Mouse (Mus musculus): Measurements from ENCODE around the gene Mcm3ap. TPM values are rescaled to one million over a fixed set of nuclear protein-coding genes. Genes with fewer than 3 reads are reported as not detected.

The Mcm3ap gene
- 17.3 and 20.4 TPM in 2 replicates for polyA plus RNA-seq (2012; ENCODE audit: insufficient read depth, insufficient read length, missing spikeins)

DNA sequence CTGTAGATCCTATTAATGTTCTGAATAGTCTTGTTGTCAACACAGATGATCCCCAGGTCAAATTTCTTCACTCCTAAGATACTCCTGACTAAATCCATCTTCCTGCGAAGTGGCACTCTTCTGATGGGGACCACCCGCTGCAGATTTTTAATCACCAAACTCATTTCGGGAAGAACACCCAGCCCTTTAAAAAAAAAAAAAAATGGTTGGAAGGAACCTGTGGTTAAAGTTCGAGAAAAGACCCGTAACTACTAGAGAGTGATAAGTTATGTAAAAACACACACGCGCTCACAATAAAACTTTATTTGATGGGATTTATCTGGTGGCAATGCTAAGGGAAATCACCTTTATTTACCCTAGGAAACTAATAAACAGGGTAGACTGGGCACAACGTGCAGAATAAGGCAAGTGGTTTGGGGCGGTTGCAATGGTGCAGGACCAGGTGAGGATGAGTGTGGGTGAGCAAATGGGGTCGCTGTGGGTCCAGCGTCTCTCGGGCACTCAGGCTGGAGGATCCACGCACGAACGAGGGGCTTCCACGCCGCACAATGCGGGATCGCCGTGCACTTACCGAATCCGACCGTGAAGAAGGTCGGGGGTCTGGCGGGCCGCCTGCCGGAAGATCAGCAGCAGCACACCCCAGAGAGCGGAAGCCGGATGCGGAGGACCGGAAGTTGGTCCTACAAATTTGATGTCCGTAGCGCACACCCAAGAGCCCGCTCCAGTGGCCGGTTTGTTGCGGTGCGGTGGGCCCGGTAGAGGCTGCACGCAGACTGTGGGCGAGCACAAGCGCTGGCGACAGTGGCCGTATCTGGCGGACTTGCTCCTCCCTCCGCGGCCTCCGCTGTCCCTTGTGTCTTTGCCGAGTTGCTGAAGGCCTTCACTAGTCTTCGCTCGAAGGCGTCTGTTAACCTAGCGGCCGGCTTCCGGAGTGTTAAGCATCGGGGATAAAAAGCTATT is at the start of gene Mcm3ap, which contains the start of gene Ybey:
Gene Mcm3ap (plus strand): TSS at position 725 of the 960 bp plus-strand sequence.
Gene Ybey (minus strand): TSS at position 912 of the 960 bp plus-strand sequence.
- Histone ChIP-seq H3K4me3 (ENCODE audit: insufficient read depth, low read depth, low read length) (peak within 1 kb of the TSS; percentile 82), H3K4me1 (ENCODE audit: control insufficient read depth, insufficient read depth, insufficient read length, low read length) (no peaks in the 10 kb centered on the region), H3K27ac (replicated peaks; ENCODE audit: low read depth, low read length) (peak within 1 kb of the TSS; percentile 53)

DNA sequence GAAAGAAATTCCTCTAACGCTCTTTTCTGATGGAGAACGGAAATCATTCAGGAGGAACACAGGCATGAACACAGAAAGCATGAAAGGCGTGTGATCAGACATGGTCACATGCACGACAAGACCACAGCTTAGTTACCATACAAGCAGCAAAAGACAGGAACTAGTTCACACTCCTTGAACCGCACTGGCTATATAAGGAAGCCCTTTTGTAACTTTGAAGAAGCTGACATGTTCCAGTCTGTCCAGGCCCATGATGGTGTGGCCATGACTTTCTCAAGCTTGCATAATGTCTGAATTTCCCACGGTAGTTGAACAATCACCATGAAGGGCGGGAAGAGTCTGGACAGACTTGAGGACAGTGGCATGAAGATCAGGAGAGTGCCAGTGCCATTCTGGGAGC is 43.1 kb upstream of the Mcm3ap start:
- Histone ChIP-seq H3K4me3 (ENCODE audit: insufficient read depth, low read depth, low read length) (no peak overlapping the region), H3K27ac (replicated peaks; ENCODE audit: low read depth, low read length) (no peak overlapping the region), H3K4me1 (ENCODE audit: control insufficient read depth, insufficient read depth, insufficient read length, low read length) (no peaks in the 10 kb centered on the region)

DNA sequence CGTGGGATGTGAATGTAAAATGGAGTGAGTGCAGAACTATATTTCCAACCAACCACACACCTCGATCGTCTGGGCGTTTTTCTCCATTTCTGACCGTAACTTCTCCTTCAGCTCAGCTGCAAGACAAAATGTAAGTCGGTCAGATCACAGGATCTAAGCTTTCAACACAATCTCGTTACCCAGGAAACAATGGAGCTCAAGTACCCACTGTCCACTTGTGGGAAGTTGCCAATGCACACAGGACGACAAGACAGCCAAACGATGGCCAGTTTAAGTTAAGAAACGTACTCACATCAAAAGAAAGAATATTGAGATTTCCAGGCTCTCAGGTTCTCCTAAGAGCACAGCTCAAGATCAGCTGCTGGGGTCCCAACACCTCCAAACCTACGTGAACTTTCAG is 34.8 kb upstream of the Mcm3ap start:
- H3K27ac ChIP-seq (replicated peaks; ENCODE audit: low read depth, low read length): no peak overlapping the region
- no peaks in the 10 kb centered on the region for H3K4me1 ChIP-seq (ENCODE audit: control insufficient read depth, insufficient read depth, insufficient read length, low read length)
- no peak overlapping the region for H3K4me3 ChIP-seq (ENCODE audit: insufficient read depth, low read depth, low read length)

DNA sequence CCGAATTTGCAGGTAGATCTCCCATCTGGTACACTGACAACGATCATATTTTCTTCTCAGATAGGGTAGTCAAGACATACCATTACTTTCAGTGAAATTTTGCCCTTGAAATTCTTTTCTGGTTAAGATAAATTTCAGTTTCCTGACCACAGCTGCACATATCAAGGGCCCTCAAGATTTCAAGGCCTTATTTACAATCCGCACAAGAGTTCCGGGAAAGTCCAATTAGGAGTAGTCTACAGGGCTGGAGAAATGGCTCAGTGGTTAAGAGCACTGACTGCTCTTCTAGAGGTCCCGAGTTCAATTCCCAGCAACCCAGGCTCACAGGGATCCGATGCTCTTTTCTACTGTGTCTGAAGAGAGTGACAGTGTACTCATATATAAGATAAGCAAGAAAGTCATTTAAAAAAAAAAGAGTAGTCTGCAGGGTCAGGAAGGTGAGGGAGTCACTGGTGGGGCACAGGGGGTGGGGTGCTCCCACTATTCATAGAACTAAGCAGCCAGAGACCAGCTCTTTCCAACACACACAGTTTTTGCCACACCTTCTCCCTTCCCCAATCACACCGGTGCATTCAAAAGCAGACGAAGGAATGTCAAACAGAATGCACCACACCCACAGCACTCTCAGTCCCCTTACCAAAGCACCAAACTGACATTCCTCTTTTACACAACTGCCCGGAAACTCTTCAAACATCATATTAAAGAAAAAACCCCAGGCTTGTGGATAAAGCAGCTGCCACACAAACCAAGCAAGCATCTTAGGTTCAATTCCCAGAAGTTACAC is 29.4 kb upstream of the Mcm3ap start:
- H3K4me3 ChIP-seq (ENCODE audit: insufficient read depth, low read depth, low read length): no peak overlapping the region
- no peak overlapping the region for H3K27ac ChIP-seq (replicated peaks; ENCODE audit: low read depth, low read length)
- peaks cover 4% of the 10 kb centered on the region; the same call in 1 of the 2 replicates for H3K4me1 ChIP-seq (ENCODE audit: control insufficient read depth, insufficient read depth, insufficient read length, low read length)

DNA sequence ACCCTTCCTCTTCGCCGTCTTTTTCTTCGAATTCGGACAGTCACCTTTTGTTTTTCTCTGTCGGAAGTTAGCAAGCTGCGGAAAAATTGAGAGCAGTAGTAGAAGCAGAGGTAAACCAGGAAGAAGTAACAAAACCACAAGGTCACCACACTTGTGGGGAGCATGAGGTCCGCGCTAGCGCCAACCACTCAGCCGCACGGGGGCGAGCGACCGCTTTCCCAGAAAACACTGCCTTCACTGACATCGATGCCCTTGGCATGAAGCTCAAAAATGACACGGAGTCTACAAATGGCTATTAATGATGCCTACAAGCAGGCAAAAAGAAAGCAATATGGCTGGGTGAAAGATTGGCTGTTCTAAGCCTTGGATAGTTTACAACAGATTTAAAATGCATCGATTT is 28.4 kb upstream of the Mcm3ap start, which contains the start of gene AC141477.1:
Gene AC141477.1 (minus strand): TSS at position 164 of the 400 bp plus-strand sequence.
- H3K4me1 ChIP-seq (ENCODE audit: control insufficient read depth, insufficient read depth, insufficient read length, low read length): peaks cover 4% of the 10 kb centered on the region; the same call in 1 of the 2 replicates
- H3K27ac ChIP-seq (replicated peaks; ENCODE audit: low read depth, low read length): no peak within 1 kb of the TSS
- H3K4me3 ChIP-seq (ENCODE audit: insufficient read depth, low read depth, low read length): no peak within 1 kb of the TSS

DNA sequence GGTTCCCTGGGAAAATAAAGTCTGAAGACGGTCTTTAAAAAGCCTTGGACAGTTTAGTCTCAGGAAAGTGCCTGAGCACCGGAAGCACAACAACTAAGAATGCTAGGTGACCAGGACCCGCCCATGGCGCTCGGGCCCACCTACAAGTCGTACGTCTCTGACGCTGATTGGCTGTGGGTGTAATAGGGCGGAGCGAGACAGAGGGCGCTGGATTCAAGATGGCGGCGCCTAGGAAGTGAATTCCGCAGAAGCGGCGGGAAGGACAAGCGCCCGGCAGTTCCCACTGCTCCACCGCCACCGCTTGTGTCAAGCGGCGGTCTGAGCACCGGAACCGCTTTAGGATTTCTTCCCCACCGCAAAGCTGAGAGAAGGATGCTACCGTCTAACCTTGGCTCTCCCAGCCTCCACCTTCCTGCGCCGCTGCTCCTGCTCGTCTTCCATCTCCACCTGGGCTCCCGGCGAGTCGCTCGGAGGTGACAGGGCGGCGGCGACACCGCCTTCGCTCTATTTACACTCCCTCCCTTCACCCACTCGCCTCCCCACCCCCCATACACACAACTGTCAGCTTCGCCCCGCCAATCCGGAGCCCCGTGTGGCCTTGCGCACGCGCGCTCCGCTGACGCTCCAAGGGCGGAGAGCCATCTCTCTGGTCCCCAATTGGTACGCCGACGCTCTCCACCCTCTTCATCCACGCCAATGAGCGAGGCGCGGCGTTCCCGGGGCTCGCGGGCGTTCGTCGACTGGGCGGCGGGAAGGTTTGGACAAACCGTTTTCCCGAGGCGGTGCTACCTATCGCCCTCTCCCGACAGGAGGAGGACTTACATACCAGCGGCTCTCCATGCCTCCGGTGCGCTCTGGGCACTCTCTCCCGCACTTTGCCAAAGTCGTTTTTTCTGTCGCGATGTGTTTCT is 26.3 kb upstream of the Mcm3ap start, which contains the start of gene Pcnt:
Gene Pcnt (minus strand): TSS at position 609 of the 911 bp plus-strand sequence.
- Histone ChIP-seq H3K27ac (replicated peaks; ENCODE audit: low read depth, low read length) (peak within 1 kb of the TSS; percentile 65), H3K4me3 (ENCODE audit: insufficient read depth, low read depth, low read length) (peak within 1 kb of the TSS; percentile 77), H3K4me1 (ENCODE audit: control insufficient read depth, insufficient read depth, insufficient read length, low read length) (peaks cover 4% of the 10 kb centered on the region; the same call in 1 of the 2 replicates)

DNA sequence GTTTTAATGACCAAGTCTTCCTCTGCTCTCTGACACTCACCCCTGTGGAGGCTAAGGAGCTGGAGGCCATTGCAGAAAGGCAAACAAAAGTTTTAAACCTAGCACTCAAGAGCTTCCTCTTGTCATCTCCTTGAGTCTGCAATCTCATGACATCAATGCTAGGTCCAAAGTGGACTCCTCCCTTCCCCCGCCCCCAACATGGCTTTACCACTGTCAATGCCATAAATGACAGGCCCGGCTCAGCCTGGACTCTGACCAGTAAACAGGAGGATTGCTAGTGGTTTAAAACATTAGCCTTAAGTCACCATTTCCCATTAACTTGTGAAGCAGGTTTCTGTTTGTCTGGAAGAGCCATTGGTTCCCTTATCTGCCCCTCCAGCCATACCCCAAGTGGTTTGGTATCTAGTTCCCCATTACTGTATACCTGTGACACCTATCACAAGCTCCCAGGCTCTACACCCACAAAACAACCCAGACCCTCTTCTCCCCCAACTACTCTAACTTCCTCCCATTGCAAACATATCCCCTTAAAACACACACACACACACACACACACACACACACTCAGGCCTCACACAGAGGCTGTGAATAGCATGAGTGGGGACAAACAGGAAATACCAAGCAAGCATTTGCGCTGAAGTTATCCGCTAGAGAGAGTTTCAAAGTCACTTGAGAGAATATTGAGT is 22.6 kb upstream of the Mcm3ap start:
- peaks cover 4% of the 10 kb centered on the region; the same call in 1 of the 2 replicates for H3K4me1 ChIP-seq (ENCODE audit: control insufficient read depth, insufficient read depth, insufficient read length, low read length)
- H3K27ac ChIP-seq (replicated peaks; ENCODE audit: low read depth, low read length): peak overlapping the region; percentile 46; the same call in 1 of the 2 replicates
- H3K4me3 ChIP-seq (ENCODE audit: insufficient read depth, low read depth, low read length): no peak overlapping the region

DNA sequence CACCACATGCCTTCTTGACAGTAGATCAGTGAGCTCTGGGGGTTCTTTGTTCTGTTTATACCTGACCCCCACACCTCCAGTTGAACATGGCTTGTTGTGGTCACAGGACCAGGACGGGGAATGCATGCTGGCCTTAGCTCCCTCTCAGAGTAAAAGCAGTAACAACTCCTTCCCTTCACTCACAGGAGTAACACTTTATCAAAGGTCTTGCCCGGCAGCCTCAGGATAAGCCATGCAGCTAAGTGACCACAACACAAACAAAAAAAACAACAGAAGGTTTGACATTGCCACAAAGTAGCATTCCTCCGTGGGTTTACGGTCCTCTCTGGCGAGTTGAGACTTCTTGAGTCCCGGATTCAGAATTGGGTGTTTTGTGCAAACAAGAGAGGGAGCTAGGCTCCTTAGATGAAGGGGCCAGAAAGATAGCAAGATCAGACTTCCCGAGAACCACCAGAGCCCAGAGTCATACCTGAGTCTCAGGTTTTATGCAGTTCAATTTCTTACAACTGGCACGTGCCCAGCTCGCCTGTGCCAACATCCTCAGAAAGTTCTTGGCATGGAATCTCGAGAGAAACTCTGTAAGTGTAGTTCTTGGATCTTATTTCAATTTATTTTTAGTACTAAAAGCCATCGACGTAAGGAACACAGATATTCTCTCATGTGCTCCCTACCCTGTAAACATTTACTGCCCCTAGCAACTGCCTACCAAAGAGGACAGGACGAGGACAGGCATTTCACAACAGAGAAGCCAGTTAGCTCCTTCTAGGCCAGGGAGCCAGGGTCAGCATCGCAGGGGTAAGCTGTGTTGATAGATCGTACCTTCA is 21.1 kb upstream of the Mcm3ap start:
- H3K27ac ChIP-seq (replicated peaks; ENCODE audit: low read depth, low read length): no peak overlapping the region
- H3K4me3 ChIP-seq (ENCODE audit: insufficient read depth, low read depth, low read length): no peak overlapping the region

DNA sequence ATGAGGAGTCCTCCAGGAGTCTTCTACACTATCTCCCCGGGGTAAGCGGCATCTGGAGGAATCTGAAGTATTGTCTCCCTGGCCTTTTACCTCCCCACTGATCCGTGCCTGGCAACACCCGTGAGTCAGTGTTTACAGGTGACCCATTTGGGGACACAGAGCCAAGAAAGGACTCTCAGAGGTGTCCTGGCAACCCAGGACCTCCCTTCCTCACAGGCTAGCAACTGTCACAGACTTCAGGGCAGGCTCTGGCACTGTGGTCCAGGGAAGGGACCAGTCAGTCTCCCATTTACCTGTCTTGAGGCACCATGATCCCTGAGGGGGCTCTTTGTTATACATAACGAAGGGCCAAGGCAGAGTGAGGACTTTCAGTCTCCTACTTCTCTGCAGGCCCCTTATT is 19.9 kb upstream of the Mcm3ap start, which contains the start of gene 2610028H24Rik:
Gene 2610028H24Rik (plus strand): TSS at position 231 of the 400 bp plus-strand sequence.
- H3K4me1 ChIP-seq (ENCODE audit: control insufficient read depth, insufficient read depth, insufficient read length, low read length): no peaks in the 10 kb centered on the region; the same call in 1 of the 2 replicates
- no peak within 1 kb of the TSS for H3K4me3 ChIP-seq (ENCODE audit: insufficient read depth, low read depth, low read length)
- H3K27ac ChIP-seq (replicated peaks; ENCODE audit: low read depth, low read length): no peak within 1 kb of the TSS

More for the DNA sequence above, 21.1 kb upstream of the Mcm3ap start:
- no peaks in the 10 kb centered on the region; the same call in 1 of the 2 replicates for H3K4me1 ChIP-seq (ENCODE audit: control insufficient read depth, insufficient read depth, insufficient read length, low read length)

DNA sequence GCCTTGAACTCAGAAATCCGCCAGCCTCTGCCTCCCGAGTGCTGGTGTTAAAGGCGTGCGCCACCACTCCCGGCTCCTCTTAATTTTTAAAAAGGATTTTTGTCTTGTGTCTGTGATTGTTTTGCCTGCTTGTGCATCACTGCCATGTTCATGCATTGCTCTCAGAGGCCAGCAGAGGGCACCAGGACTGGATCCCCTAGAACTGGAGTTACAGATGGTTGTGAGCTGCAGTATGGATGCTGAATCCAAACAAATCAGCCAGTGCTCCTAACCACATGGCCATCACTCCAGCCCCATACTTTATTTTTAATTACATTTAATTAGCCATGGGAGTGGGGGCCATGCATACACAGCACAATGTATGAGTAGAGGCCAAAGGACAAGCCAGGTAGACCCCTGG is 13.4 kb upstream of the Mcm3ap start:
- no peak overlapping the region for H3K27ac ChIP-seq (replicated peaks; ENCODE audit: low read depth, low read length)
- no peak overlapping the region for H3K4me3 ChIP-seq (ENCODE audit: insufficient read depth, low read depth, low read length)
- H3K4me1 ChIP-seq (ENCODE audit: control insufficient read depth, insufficient read depth, insufficient read length, low read length): no peaks in the 10 kb centered on the region

DNA sequence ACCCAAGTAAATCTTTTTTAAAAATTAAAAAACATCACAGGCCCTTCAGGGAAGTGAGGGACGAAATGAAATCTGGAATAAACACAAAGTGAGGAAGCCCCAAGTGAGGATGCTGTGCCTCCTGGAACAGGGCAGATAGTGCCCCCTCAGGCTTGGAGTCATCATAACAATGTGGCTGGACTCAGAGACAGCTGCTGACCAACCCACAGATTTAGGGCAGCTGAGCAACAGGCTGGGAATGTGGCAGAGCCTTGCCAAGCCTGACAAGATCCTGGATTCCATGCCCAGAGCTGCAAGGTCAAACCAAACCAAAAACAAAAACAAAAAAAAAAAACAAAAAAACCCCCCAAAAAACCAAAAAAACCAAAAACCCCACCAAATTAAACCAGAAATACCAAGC is 7.5 kb upstream of the Mcm3ap start:
- no peak overlapping the region for H3K4me3 ChIP-seq (ENCODE audit: insufficient read depth, low read depth, low read length)
- no peaks in the 10 kb centered on the region for H3K4me1 ChIP-seq (ENCODE audit: control insufficient read depth, insufficient read depth, insufficient read length, low read length)
- no peak overlapping the region for H3K27ac ChIP-seq (replicated peaks; ENCODE audit: low read depth, low read length)

DNA sequence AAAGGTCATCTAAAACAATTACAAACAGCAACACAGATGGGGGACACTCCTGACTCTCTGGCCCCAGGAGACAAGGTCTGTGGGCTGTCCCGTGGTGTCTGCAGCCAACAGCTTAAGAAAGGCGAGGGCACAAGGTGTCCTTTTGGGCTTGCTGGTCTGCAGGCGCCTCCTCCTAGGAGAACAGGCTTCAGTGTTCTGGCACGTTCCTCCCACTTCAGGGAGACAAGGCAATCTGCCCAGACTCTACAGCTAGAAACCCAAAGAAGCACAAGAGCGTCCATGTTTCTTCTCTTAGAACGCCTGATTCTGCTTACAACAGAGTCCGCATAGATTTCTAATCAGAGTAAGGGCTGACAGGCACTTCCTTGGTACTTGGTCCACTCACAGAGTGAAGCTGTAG is 6.4 kb upstream of the Mcm3ap start:
- Histone ChIP-seq H3K4me1 (ENCODE audit: control insufficient read depth, insufficient read depth, insufficient read length, low read length) (no peaks in the 10 kb centered on the region), H3K27ac (replicated peaks; ENCODE audit: low read depth, low read length) (no peak overlapping the region), H3K4me3 (ENCODE audit: insufficient read depth, low read depth, low read length) (no peak overlapping the region)

DNA sequence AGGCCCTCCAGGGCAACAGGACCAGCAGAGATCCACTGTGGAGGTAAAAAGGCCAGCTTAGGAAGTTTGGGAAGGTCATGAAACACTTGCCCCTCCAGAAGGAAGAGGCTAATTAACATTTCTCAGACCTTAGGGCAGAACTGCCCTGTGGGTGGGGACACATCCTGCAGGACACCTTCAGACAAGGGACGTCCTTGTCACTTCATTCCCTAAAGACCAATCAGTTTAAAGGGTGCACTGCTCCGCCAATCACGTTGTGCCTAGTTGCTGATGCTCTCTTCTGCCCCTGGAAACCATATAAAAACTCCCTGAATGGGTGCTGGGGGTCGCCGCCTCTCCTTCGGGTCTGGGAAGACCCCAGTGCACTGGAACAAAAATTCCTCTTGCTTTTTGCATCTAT is 6.0 kb upstream of the Mcm3ap start:
- Histone ChIP-seq H3K4me1 (ENCODE audit: control insufficient read depth, insufficient read depth, insufficient read length, low read length) (no peaks in the 10 kb centered on the region), H3K4me3 (ENCODE audit: insufficient read depth, low read depth, low read length) (no peak overlapping the region)

More for the DNA sequence above, 6.0 kb upstream of the Mcm3ap start:
- no peak overlapping the region for H3K27ac ChIP-seq (replicated peaks; ENCODE audit: low read depth, low read length)
